Mouse (Mus musculus): Measurements from ENCODE around the gene Fgf18. TPM values are rescaled to one million over a fixed set of nuclear protein-coding genes. Genes with fewer than 3 reads are reported as not detected.

Fgf18 gene
- polyA plus RNA-seq, 1 experiment = 0.52 TPM

GRCm38 (mm10) chr11:33098446-33098845 lies 48.8 kb downstream of the Fgf18 start:
- no peak overlapping the region for H3K27ac ChIP-seq (ENCODE audit: control insufficient read depth, insufficient read depth, low read depth, low read length)
- TF ChIP-seq CTCF (IDR thresholded peaks at IDR 0.05; ENCODE audit: control insufficient read depth, insufficient read depth, insufficient replicate concordance, low read depth, low read length) (no peak), POLR2A (IDR thresholded peaks at IDR 0.05; ENCODE audit: control insufficient read depth, low read depth, low read length) (no peak)

DNA sequence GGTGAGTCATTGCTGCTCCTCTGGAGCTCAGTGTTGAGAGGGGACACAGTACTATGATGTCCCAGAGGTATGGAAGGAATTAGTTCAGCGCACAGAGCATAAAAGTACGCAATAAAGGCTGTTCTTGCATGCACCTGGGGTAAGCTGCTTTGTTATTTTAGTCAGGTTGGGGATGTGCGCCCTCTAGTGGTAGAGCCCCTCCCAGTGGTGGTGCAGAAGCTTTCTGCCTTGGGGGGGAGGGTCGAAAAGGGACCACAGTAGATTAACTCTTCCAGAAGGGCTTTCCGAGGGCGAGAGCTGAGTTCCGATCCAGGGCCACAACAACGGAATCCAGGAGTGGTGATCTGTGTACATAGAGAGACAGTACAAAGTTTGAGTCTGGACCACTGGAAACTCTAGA lies 49.3 kb downstream of the Fgf18 start:
- Histone ChIP-seq H3K27ac (ENCODE audit: control insufficient read depth, insufficient read depth, low read depth, low read length) (no peak overlapping the region), H3K4me3 (ENCODE audit: control insufficient read depth, low read depth, low read length) (no peak overlapping the region), H3K27me3 (ENCODE audit: control insufficient read depth, insufficient read depth, low read length) (no peaks in the 10 kb centered on the region), H3K4me1 (ENCODE audit: control insufficient read depth, insufficient read depth, low read length) (no peaks in the 10 kb centered on the region), H3K36me3 (ENCODE audit: control insufficient read depth, insufficient read depth, low read length) (no peaks in the 10 kb centered on the region)
- TF ChIP-seq POLR2A (IDR thresholded peaks at IDR 0.05; ENCODE audit: control insufficient read depth, low read depth, low read length) = no peak
- peak; percentile 76; the same call in 1 of the 2 replicates for TF ChIP-seq CTCF (IDR thresholded peaks at IDR 0.05; ENCODE audit: control insufficient read depth, insufficient read depth, insufficient replicate concordance, low read depth, low read length)

More at GRCm38 (mm10) chr11:33098446-33098845, 48.8 kb downstream of the Fgf18 start:
- Histone ChIP-seq H3K27me3 (ENCODE audit: control insufficient read depth, insufficient read depth, low read length) (no peaks in the 10 kb centered on the region), H3K36me3 (ENCODE audit: control insufficient read depth, insufficient read depth, low read length) (no peaks in the 10 kb centered on the region), H3K4me3 (ENCODE audit: control insufficient read depth, low read depth, low read length) (no peak overlapping the region), H3K4me1 (ENCODE audit: control insufficient read depth, insufficient read depth, low read length) (no peaks in the 10 kb centered on the region)

DNA sequence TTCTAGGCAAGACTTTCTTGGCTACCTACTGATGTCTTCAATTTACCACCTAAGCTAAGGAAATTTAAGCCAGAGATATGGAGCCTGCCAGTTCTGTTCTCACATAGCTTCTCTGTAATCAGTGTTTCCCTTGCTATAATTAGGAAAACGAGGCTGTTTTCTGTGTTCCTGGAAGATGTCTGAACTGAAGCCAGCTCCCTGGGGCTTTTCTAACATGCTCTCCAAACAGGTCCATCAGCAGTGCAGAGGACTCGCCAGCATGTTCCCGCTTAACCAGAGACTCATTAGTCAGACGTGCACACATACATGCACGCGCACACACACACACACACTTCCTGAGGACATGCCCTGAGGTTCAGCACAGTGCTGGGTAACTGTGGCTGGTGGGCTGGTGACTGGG lies 57.3 kb downstream of the Fgf18 start:
- H3K27me3 ChIP-seq (ENCODE audit: control insufficient read depth, insufficient read depth, low read length) = no peaks in the 10 kb centered on the region
- TF ChIP-seq POLR2A (IDR thresholded peaks at IDR 0.05; ENCODE audit: control insufficient read depth, low read depth, low read length) (no peak), CTCF (IDR thresholded peaks at IDR 0.05; ENCODE audit: control insufficient read depth, insufficient read depth, insufficient replicate concordance, low read depth, low read length) (no peak)
- H3K4me1 ChIP-seq (ENCODE audit: control insufficient read depth, insufficient read depth, low read length) = no peaks in the 10 kb centered on the region

GRCm38 (mm10) chr11:33088181-33088580 lies 59.0 kb downstream of the Fgf18 start:
- H3K4me3 ChIP-seq (ENCODE audit: control insufficient read depth, low read depth, low read length) = no peak overlapping the region
- no peaks in the 10 kb centered on the region for H3K4me1 ChIP-seq (ENCODE audit: control insufficient read depth, insufficient read depth, low read length)
- no peaks in the 10 kb centered on the region for H3K36me3 ChIP-seq (ENCODE audit: control insufficient read depth, insufficient read depth, low read length)
- H3K27me3 ChIP-seq (ENCODE audit: control insufficient read depth, insufficient read depth, low read length) = no peaks in the 10 kb centered on the region
- no peak for TF ChIP-seq CTCF (IDR thresholded peaks at IDR 0.05; ENCODE audit: control insufficient read depth, insufficient read depth, insufficient replicate concordance, low read depth, low read length)
- TF ChIP-seq POLR2A (IDR thresholded peaks at IDR 0.05; ENCODE audit: control insufficient read depth, low read depth, low read length) = no peak
- no peak overlapping the region for H3K27ac ChIP-seq (ENCODE audit: control insufficient read depth, insufficient read depth, low read depth, low read length)

More for the DNA sequence above, 57.3 kb downstream of the Fgf18 start:
- H3K36me3 ChIP-seq (ENCODE audit: control insufficient read depth, insufficient read depth, low read length) = no peaks in the 10 kb centered on the region
- H3K4me3 ChIP-seq (ENCODE audit: control insufficient read depth, low read depth, low read length) = no peak overlapping the region
- H3K27ac ChIP-seq (ENCODE audit: control insufficient read depth, insufficient read depth, low read depth, low read length) = no peak overlapping the region

DNA sequence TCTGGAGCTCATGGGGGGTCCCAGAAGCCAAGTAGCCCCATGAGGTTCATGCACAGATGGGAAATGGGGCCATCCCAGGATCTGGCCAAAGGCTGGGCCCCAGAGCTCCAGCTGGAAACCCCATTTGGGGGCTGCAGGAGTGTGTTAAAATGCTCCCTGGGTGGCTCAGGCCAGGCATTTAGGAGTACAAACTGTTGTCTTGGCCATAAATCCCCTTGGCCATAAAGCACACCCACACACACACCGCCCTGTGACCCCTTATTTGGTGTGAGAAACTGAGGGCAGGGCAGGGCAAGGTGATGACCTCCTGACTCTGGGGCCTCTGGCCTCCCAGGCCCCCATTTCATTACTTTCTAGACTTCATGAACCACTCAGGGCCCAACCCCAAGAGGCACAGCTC lies 61.2 kb downstream of the Fgf18 start:
- no peak overlapping the region for H3K4me3 ChIP-seq (ENCODE audit: control insufficient read depth, low read depth, low read length)

DNA sequence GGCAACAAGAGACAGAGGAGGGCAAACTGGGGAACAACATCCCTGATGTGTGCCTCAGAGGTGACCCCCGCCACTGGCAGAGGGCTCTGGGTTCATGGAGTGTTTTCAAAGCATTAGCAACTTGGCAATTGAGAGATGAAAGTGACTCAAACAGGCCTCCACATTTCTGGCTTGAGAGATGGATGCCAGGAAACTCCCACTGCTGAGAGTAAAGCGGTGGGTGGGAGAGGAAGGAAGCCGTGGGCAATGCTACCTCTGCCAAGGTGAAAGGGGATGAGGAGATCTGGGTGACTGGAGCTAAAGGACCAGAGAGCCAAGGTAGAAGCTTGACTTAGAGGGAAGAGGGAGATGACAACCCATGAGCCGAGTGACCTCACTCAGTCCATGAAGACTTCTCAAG lies 61.7 kb downstream of the Fgf18 start:
- Histone ChIP-seq H3K27ac (ENCODE audit: control insufficient read depth, insufficient read depth, low read depth, low read length) (no peak overlapping the region), H3K4me1 (ENCODE audit: control insufficient read depth, insufficient read depth, low read length) (no peaks in the 10 kb centered on the region), H3K36me3 (ENCODE audit: control insufficient read depth, insufficient read depth, low read length) (no peaks in the 10 kb centered on the region), H3K27me3 (ENCODE audit: control insufficient read depth, insufficient read depth, low read length) (no peaks in the 10 kb centered on the region), H3K4me3 (ENCODE audit: control insufficient read depth, low read depth, low read length) (no peak overlapping the region)
- TF ChIP-seq CTCF (IDR thresholded peaks at IDR 0.05; ENCODE audit: control insufficient read depth, insufficient read depth, insufficient replicate concordance, low read depth, low read length) (no peak), POLR2A (IDR thresholded peaks at IDR 0.05; ENCODE audit: control insufficient read depth, low read depth, low read length) (no peak)

More for the DNA sequence above, 61.2 kb downstream of the Fgf18 start:
- no peaks in the 10 kb centered on the region for H3K36me3 ChIP-seq (ENCODE audit: control insufficient read depth, insufficient read depth, low read length)
- no peak for TF ChIP-seq CTCF (IDR thresholded peaks at IDR 0.05; ENCODE audit: control insufficient read depth, insufficient read depth, insufficient replicate concordance, low read depth, low read length)
- TF ChIP-seq POLR2A (IDR thresholded peaks at IDR 0.05; ENCODE audit: control insufficient read depth, low read depth, low read length) = no peak
- H3K27ac ChIP-seq (ENCODE audit: control insufficient read depth, insufficient read depth, low read depth, low read length) = no peak overlapping the region
- no peaks in the 10 kb centered on the region for H3K27me3 ChIP-seq (ENCODE audit: control insufficient read depth, insufficient read depth, low read length)
- no peaks in the 10 kb centered on the region for H3K4me1 ChIP-seq (ENCODE audit: control insufficient read depth, insufficient read depth, low read length)

DNA sequence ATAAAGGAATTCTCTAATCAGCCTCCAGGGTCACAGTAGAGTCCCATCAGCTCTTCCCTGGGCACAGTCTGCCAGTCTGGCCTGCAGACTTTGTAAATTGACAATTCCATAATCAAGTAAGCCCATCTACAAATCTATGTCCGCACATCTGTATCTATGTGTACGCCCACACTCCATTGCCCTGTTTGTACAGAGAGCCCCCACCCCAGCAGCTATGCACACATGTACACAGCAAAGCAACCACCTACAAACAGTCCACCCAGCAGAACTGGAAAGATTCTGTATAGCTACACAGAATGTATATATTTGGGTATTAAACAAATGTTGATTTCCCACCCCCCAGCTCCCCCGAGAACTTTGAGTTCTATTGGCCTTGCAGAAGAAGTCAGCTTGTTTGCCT lies 62.1 kb downstream of the Fgf18 start:
- no peaks in the 10 kb centered on the region for H3K36me3 ChIP-seq (ENCODE audit: control insufficient read depth, insufficient read depth, low read length)
- H3K4me3 ChIP-seq (ENCODE audit: control insufficient read depth, low read depth, low read length) = no peak overlapping the region
- H3K27me3 ChIP-seq (ENCODE audit: control insufficient read depth, insufficient read depth, low read length) = no peaks in the 10 kb centered on the region
- no peak overlapping the region for H3K27ac ChIP-seq (ENCODE audit: control insufficient read depth, insufficient read depth, low read depth, low read length)
- H3K4me1 ChIP-seq (ENCODE audit: control insufficient read depth, insufficient read depth, low read length) = no peaks in the 10 kb centered on the region
- no peak for TF ChIP-seq CTCF (IDR thresholded peaks at IDR 0.05; ENCODE audit: control insufficient read depth, insufficient read depth, insufficient replicate concordance, low read depth, low read length)
- TF ChIP-seq POLR2A (IDR thresholded peaks at IDR 0.05; ENCODE audit: control insufficient read depth, low read depth, low read length) = no peak

- Histone ChIP-seq H3K36me3 (ENCODE audit: control insufficient read depth, insufficient read depth, low read length) (no peaks in the 10 kb centered on the region), H3K4me3 (ENCODE audit: control insufficient read depth, low read depth, low read length) (no peak overlapping the region), H3K27ac (ENCODE audit: control insufficient read depth, insufficient read depth, low read depth, low read length) (no peak overlapping the region), H3K4me1 (ENCODE audit: control insufficient read depth, insufficient read depth, low read length) (no peaks in the 10 kb centered on the region), H3K27me3 (ENCODE audit: control insufficient read depth, insufficient read depth, low read length) (no peaks in the 10 kb centered on the region)
- TF ChIP-seq CTCF (IDR thresholded peaks at IDR 0.05; ENCODE audit: control insufficient read depth, insufficient read depth, insufficient replicate concordance, low read depth, low read length) = no peak
- TF ChIP-seq POLR2A (IDR thresholded peaks at IDR 0.05; ENCODE audit: control insufficient read depth, low read depth, low read length) = no peak
These were observed 63.2 kb downstream of the Fgf18 start for GRCm38 (mm10) chr11:33084041-33084440.

All from testis, adult 2 months (tissue).